Mouse (Mus musculus) hindbrain, embryonic 15.5 days (tissue): ENCODE results near the gene Spg21. TPM values are rescaled to one million over a fixed set of nuclear protein-coding genes. Genes with fewer than 3 reads are reported as not detected.

Experiments used
- ATAC-seq: fragments of 200-750 bp; cut with Nextera tagmentation; 2 replicates; pipeline ENCODE4 v1.8.0; 2017; ENCODE audit warnings: low read depth, moderate number of reproducible peaks, moderate TSS enrichment; ENCODE audit not compliant: low FRiP score
- H3K27ac ChIP-seq: fragments of 300-500 bp; sonication (generic); replicated peaks from 2 replicates; pipeline ENCODE4 v1.5.1; 2015; ENCODE audit warnings: mild to moderate bottlenecking, inconsistent platforms
- H3K27me3 ChIP-seq: fragments of 300-500 bp; sonication (generic); 2 replicates; pipeline ENCODE4 v1.6.1; 2015; ENCODE audit warnings: control low read depth, inconsistent platforms
- H3K36me3 ChIP-seq: fragments of 300-500 bp; sonication (generic); 2 replicates; pipeline ENCODE4 v1.6.1; 2015; ENCODE audit warnings: control low read depth, inconsistent platforms
- H3K4me1 ChIP-seq: fragments of 300-500 bp; sonication (generic); replicated peaks from 2 replicates; pipeline ENCODE4 v1.6.1; 2015; ENCODE audit warnings: control low read depth, inconsistent platforms
- H3K4me2 ChIP-seq: fragments of 300-500 bp; sonication (generic); 2 replicates; pipeline ENCODE4 v1.6.1; 2015; ENCODE audit warnings: moderate library complexity, mild to moderate bottlenecking, inconsistent platforms
- H3K4me3 ChIP-seq: fragments of 300-500 bp; sonication (generic); 2 replicates; pipeline ENCODE4 v1.5.1; 2015; ENCODE audit warnings: mild to moderate bottlenecking, inconsistent platforms
- H3K9ac ChIP-seq: fragments of 300-500 bp; sonication (generic); 2 replicates; pipeline ENCODE4 v1.6.1; 2015; ENCODE audit warnings: inconsistent platforms
- H3K9me3 ChIP-seq: fragments of 300-500 bp; sonication (generic); 2 replicates; pipeline ENCODE4 v1.6.1; 2016; ENCODE audit warnings: control low read depth, inconsistent platforms
- WGBS: fragments of 180-500 bp; shearing (Covaris S2); methylation state at CpG from one replicate; pipeline ENCODE4 v1.1.7; 2015; 5-methylcytosine and 5-hydroxymethylcytosine counted together
- polyA plus RNA-seq: library from polyadenylated mRNA; unstranded; fragments of >200 nt; fragmentation: Nextera tagmentation; extraction: Ambion mirVana; gene quantifications from 2 replicates; pipeline ENCODE4 v1.2.1, GENCODE M21; 2015

Gene Spg21
- polyA plus RNA-seq, 1 experiment from 2014 or later: 117 TPM

DNA sequence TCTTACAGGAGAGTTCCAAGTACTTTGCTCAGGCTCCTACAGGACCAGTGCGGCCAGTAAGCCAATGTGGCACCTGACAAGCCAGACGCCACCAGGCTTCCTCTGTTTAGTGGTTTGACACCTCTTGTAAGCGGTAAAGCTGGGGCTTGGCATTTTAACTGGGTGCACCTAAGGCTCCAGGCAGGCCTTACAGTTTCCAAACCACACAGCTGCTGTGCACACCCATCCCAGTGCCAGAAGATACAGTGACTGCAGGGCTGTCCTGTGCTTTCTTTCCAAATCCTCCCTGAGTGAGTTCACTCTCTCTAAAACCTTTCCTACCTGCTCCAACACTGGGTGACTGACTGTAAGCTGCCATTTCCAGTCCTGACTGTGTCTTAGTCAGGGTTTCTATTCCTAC is 30.7 kb downstream of the Spg21 start:
- Histone ChIP-seq H3K27ac (no peak overlapping the region), H3K36me3 (peaks cover 13% of the 10 kb centered on the region), H3K9me3 (no peaks in the 10 kb centered on the region), H3K9ac (no peak overlapping the region), H3K4me2 (no peak overlapping the region), H3K27me3 (no peaks in the 10 kb centered on the region), H3K4me1 (no peaks in the 10 kb centered on the region), H3K4me3 (no peak overlapping the region)
- WGBS: 93% methylated on average over 3 of the region's 3 CpGs
- ATAC-seq: no peak

DNA sequence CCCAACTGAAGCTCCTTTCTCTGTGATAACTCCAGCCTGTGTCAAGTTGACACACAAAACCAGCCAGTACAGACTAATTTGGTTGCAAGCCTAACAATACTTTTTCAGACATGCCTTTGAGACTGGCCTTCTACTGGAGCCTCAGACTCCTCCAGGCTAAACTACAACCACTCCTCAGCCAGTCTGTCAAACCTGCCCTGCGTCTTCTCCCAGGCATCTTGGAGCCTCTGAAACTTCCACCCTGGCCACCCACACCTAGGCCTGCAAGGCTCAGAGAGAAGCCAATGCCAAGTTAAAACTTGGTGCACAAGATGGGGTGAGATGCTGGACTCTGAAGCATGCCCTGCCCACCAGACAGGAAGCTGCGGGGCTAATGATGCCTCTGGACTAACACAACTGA is 31.6 kb downstream of the Spg21 start:
- H3K9me3 ChIP-seq: no peaks in the 10 kb centered on the region
- ATAC-seq: no peak
- WGBS: 88% methylated on average over 2 of the region's 2 CpGs
- no peak overlapping the region for H3K4me3 ChIP-seq
- no peak overlapping the region for H3K27ac ChIP-seq
- H3K9ac ChIP-seq: no peak overlapping the region
- H3K4me1 ChIP-seq: no peaks in the 10 kb centered on the region
- no peaks in the 10 kb centered on the region for H3K27me3 ChIP-seq
- H3K4me2 ChIP-seq: no peak overlapping the region
- H3K36me3 ChIP-seq: peaks cover 4% of the 10 kb centered on the region

DNA sequence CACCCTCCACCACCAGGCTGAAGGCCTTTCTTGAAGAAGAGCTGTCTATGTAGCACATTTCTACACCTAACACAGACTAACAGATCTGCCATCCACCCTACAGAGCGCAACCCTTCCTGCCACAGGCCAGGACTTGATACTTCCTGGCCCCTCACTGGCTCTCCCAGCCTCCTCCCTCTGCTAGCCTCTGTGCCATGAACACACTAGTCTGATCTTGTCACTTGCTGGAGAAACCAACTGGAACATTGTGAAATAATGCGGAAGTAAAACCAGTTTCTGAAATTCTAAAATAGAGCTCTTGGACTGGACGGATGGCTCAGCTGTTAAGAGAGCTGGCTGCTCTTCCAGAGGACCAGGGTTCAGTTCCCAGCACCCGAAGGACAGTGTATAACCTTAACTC is 32.1 kb downstream of the Spg21 start:
- no peak overlapping the region for H3K4me3 ChIP-seq
- 88% methylated on average over 4 of the region's 4 CpGs for WGBS
- no peak overlapping the region for H3K9ac ChIP-seq

GRCm38 (mm10) chr9:65502146-65502545 is 41.4 kb downstream of the Spg21 start:
- Histone ChIP-seq H3K4me3 (no peak overlapping the region), H3K36me3 (no peaks in the 10 kb centered on the region), H3K27me3 (no peaks in the 10 kb centered on the region), H3K9ac (no peak overlapping the region), H3K4me1 (no peaks in the 10 kb centered on the region), H3K4me2 (no peak overlapping the region), H3K9me3 (no peaks in the 10 kb centered on the region), H3K27ac (no peak overlapping the region)
- no peak for ATAC-seq
- WGBS: 60% methylated on average over 8 of the region's 8 CpGs

More for the DNA sequence above, 32.1 kb downstream of the Spg21 start:
- Histone ChIP-seq H3K4me2 (no peak overlapping the region), H3K27me3 (no peaks in the 10 kb centered on the region), H3K27ac (no peak overlapping the region), H3K4me1 (no peaks in the 10 kb centered on the region), H3K36me3 (no peaks in the 10 kb centered on the region; the same call in 1 of the 2 replicates), H3K9me3 (no peaks in the 10 kb centered on the region)
- no peak for ATAC-seq

- WGBS: 80% methylated on average over 21 of the region's 21 CpGs
- no peak for ATAC-seq
- Histone ChIP-seq H3K27ac (no peak overlapping the region), H3K4me1 (no peaks in the 10 kb centered on the region), H3K27me3 (no peaks in the 10 kb centered on the region), H3K36me3 (no peaks in the 10 kb centered on the region), H3K4me3 (no peak overlapping the region), H3K9ac (no peak overlapping the region), H3K9me3 (no peaks in the 10 kb centered on the region), H3K4me2 (no peak overlapping the region)
These were observed 42.2 kb downstream of the Spg21 start for GRCm38 (mm10) chr9:65502721-65503505.

- no peaks in the 10 kb centered on the region for H3K4me1 ChIP-seq
- H3K9me3 ChIP-seq: no peaks in the 10 kb centered on the region
- no peak for ATAC-seq
- H3K27ac ChIP-seq: no peak overlapping the region
- no peak overlapping the region for H3K4me2 ChIP-seq
- no peak overlapping the region for H3K4me3 ChIP-seq
- no peaks in the 10 kb centered on the region for H3K36me3 ChIP-seq
- 71% methylated on average over 7 of the region's 7 CpGs for WGBS
- no peaks in the 10 kb centered on the region for H3K27me3 ChIP-seq
- H3K9ac ChIP-seq: no peak overlapping the region
These were observed 47.7 kb downstream of the Spg21 start for GRCm38 (mm10) chr9:65508449-65508848.

DNA sequence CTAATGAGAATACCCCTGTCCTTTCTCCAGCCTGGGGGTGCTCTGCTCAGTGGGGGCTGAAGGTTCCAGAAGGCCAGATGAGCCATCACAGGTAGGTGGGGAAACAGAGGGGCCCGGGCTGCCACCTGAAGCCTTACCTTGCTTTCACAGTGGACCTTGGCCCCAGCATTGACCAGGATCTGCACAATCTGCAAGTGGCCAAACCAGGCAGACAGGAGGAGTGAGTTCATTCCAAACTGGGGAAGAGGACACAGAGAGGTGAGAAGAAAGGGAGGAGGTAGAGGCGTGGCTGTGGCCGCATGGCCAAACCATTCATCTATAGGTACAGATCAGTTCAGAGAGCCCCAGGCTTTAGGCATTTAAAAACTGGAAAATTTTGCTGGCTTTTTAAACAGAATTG is 51.8 kb downstream of the Spg21 start:
- ATAC-seq: no peak
- Histone ChIP-seq H3K36me3 (no peaks in the 10 kb centered on the region), H3K9me3 (no peaks in the 10 kb centered on the region), H3K4me1 (0 out of 2 replicates have a peak, but pooled peaks cover 3% of the 10 kb centered on the region), H3K27me3 (no peaks in the 10 kb centered on the region), H3K4me2 (no peak overlapping the region), H3K27ac (no peak overlapping the region), H3K9ac (no peak overlapping the region), H3K4me3 (no peak overlapping the region)
- 93% methylated on average over 3 of the region's 3 CpGs for WGBS

- Histone ChIP-seq H3K4me1 (0 out of 2 replicates have a peak, but pooled peaks cover 4% of the 10 kb centered on the region), H3K36me3 (no peaks in the 10 kb centered on the region), H3K4me2 (no peak overlapping the region), H3K27ac (no peak overlapping the region; the same call in 1 of the 2 replicates), H3K4me3 (no peak overlapping the region), H3K9me3 (no peaks in the 10 kb centered on the region), H3K27me3 (no peaks in the 10 kb centered on the region), H3K9ac (no peak overlapping the region)
- 54% methylated on average over 8 of the region's 8 CpGs for WGBS
- peak; percentile 57 for ATAC-seq
These were observed 53.7 kb downstream of the Spg21 start for GRCm38 (mm10) chr9:65514431-65514830.

DNA sequence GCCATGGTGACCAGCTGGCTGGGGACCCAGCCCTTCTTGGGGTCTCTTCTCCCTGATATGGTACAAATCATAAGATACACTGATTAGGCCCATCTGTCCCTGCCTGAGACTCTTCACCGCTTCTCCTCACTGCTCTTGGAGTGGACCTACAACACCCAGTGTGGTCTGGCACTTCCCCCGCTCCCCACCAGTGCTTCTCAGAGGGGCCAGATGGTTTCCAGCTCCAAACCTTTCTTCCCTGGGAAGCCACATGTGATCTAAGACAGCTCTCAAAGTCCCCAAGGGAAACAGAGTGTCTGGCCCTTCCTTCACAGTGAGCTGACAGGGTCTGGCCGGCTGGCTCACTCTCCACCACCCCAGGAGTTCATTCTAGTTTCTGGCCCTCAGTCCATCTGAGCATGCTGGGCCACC is 54.1 kb downstream of the Spg21 start:
- Histone ChIP-seq H3K4me3 (no peak overlapping the region), H3K4me1 (peaks cover 8% of the 10 kb centered on the region), H3K9ac (no peak overlapping the region), H3K36me3 (no peaks in the 10 kb centered on the region), H3K4me2 (no peak overlapping the region), H3K27me3 (no peaks in the 10 kb centered on the region), H3K9me3 (no peaks in the 10 kb centered on the region), H3K27ac (no peak overlapping the region; the same call in 1 of the 2 replicates)
- ATAC-seq: peak; percentile 65
- 50% methylated on average over 3 of the region's 3 CpGs for WGBS

DNA sequence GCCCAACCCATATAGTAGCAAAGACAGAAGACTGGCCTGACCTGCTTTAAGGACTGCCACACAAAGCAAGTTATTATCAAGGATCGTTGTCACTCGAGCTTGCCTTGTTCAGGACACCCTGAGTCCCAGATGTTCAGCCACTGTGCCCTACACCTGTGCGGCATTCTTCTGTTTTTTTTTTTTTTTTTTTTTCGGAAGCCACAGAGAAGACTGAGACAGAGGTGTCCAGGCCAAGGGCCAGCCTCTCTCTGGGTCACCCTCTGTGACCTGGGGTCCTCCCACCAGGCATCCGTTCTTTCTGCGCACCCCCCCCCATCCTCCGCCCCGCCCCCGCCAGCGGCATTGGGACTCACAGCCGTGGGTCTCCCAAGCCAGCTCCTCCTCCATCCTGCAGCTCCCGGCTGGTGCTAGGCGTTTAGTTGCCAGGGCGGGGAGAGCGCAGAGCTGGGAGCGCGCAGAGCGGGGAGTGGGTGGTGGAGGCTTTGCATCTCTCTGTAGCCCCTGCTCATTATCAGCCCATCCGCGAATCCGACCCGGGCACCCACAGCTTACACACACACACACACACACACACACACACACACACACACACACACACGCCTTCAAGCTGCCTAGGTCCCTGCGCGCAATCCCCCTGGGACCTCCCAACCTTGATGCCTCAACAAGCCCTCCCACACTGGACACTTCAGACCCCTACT is 59.2 kb downstream of the Spg21 start, which contains the start of gene Ankdd1a:
TSS of gene Ankdd1a (minus strand) at position 387 of the 698 bp plus-strand sequence.
- H3K9ac ChIP-seq: peak within 1 kb of the TSS; percentile 50
- H3K27ac ChIP-seq: peak within 1 kb of the TSS; percentile 83
- 5% methylated on average over 21 of the region's 25 CpGs for WGBS
- peak within 1 kb of the TSS; percentile 70 for H3K4me2 ChIP-seq
- no peaks in the 10 kb centered on the region for H3K36me3 ChIP-seq
- H3K4me1 ChIP-seq: peaks cover 22% of the 10 kb centered on the region
- ATAC-seq: peak; percentile 90
- H3K9me3 ChIP-seq: no peaks in the 10 kb centered on the region
- peak within 1 kb of the TSS; percentile 41 for H3K4me3 ChIP-seq
- H3K27me3 ChIP-seq: no peaks in the 10 kb centered on the region

DNA sequence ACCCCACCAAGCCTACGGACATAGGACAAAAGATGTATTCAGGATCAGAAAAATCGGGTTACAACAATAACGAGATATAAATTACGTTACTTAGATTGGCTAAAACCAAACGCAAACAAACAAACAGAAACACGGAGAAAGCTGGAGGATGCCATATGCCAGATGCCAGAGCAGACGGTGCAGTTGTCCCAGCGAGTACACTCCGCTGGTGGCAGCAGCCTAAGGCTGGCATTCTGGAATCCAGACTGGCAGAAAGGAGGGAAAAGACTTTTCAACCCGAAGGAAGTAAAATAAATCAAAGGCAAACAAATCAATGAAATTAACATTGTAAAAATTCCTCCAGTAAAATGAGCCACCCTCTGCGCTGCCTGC is 59.7 kb downstream of the Spg21 start:
- Histone ChIP-seq H3K4me1 (peaks cover 22% of the 10 kb centered on the region), H3K27me3 (no peaks in the 10 kb centered on the region), H3K4me2 (peak overlapping the region; percentile 70), H3K9me3 (no peaks in the 10 kb centered on the region), H3K36me3 (no peaks in the 10 kb centered on the region), H3K4me3 (peak overlapping the region; percentile 41), H3K9ac (peak overlapping the region; percentile 50), H3K27ac (peak overlapping the region; percentile 83)
- 14% methylated on average over 11 of the region's 11 CpGs for WGBS
- peak; percentile 46; the same call in 1 of the 2 replicates for ATAC-seq

DNA sequence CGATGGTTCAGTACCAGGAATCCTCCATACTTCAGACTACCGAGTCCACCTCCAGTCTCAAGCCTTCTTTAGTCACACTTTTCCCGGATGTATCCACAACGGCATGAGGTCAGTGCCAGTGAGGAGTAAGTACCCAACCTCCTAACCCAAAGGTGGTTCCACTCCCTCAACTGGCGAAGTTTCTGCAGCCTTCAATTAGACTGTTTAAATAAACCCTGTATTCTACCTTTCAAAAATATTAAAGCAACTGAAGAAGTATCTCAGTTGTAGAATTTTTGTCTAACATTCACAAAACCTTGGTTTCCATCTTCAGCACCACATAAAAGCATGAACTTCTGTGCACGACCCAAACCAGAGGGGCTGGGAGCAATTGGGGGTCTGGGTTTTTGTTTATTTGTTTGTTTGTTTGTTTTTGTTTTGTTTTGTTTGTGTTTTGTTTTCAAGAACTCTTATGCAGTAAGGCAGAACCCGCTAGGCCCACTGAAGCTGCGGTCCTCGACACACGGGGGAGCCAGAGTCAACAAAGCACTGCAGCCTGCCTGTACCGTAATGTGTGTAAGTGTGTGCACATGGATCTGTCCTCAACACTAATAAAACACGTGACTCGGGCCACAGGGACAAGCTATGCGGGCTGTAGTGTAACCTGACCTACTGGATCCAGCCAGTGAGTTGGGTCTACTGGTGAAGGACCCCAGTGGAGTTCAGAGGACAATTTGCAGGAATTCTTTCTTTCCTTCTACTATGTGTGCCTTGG is 63.0 kb downstream of the Spg21 start:
- WGBS: 26% methylated on average over 14 of the region's 14 CpGs
- ATAC-seq: peak; percentile 79
- H3K9ac ChIP-seq: no peak overlapping the region
- H3K27ac ChIP-seq: no peak overlapping the region
- no peaks in the 10 kb centered on the region for H3K9me3 ChIP-seq
- H3K36me3 ChIP-seq: no peaks in the 10 kb centered on the region
- H3K27me3 ChIP-seq: no peaks in the 10 kb centered on the region
- no peak overlapping the region for H3K4me3 ChIP-seq
- peaks cover 22% of the 10 kb centered on the region for H3K4me1 ChIP-seq
- H3K4me2 ChIP-seq: peak overlapping the region; percentile 33
